Mouse (Mus musculus) erythroblast, embryonic 14.5 days (primary cell): ENCODE data around the gene Slc25a24. TPM values are rescaled to one million over a fixed set of nuclear protein-coding genes. Genes with fewer than 3 reads are reported as not detected.

ENCODE experiments used
- H3K27me3 ChIP-seq: 2 replicates; pipeline ENCODE4 v1.6.1; 2012; ENCODE audit warnings: inconsistent platforms; ENCODE audit not compliant: control insufficient read depth
- H3K36me3 ChIP-seq: 2 replicates; pipeline ENCODE4 v1.6.1; 2012; ENCODE audit warnings: mild to moderate bottlenecking, inconsistent platforms; ENCODE audit not compliant: control insufficient read depth
- H3K4me1 ChIP-seq: 2 replicates; pipeline ENCODE4 v1.6.1; 2012; ENCODE audit warnings: inconsistent platforms; ENCODE audit not compliant: control insufficient read depth
- H3K4me3 ChIP-seq: replicated peaks from 2 replicates; pipeline ENCODE3; 2012; ENCODE audit warnings: moderate library complexity, mild to moderate bottlenecking, inconsistent platforms
- H3K9me3 ChIP-seq: 2 replicates; pipeline ENCODE4 v1.6.1; 2012; ENCODE audit warnings: low read length, inconsistent platforms, mixed read lengths; ENCODE audit not compliant: control insufficient read depth
- GATA1 ChIP-seq: IDR thresholded peaks from 2 replicates; pipeline ENCODE4 v1.6.1; 2012; ENCODE audit warnings: low read length, inconsistent platforms, mixed read lengths
- TAL1 ChIP-seq: IDR thresholded peaks from 3 replicates; pipeline ENCODE4 v1.6.1; 2012; ENCODE audit warnings: low read length, inconsistent platforms, mixed read lengths
- polyA plus RNA-seq: library from polyadenylated mRNA; stranded (reverse); fragments of >175 nt; gene quantifications from 2 replicates; pipeline ENCODE4 v1.2.3, GENCODE M21; 2012

The Slc25a24 gene
- polyA plus RNA-seq, 1 experiment, result 0.05 TPM

DNA sequence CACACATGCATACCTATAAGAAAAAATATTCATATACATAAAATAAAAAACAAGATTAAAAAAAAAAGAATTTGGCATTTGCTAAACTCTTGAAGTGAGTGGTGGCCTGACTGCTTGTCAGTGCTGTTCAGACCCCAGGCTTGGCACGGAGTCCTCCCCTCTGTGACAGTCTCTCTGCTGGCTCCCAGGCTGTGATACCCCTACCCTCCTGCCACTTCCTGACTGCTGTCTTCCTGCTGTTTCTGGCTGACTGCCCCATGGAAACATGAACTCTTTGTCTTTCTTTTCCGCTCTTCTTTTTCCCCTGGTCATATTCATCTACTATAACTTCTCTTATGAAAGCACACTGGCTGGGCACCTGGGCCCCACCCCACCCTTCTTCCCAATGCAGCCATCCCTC, 41.1 kb downstream of the Slc25a24 start:
- TF ChIP-seq GATA1 (no peak), TAL1 (no peak)
- no peaks in the 10 kb centered on the region for H3K36me3 ChIP-seq

DNA sequence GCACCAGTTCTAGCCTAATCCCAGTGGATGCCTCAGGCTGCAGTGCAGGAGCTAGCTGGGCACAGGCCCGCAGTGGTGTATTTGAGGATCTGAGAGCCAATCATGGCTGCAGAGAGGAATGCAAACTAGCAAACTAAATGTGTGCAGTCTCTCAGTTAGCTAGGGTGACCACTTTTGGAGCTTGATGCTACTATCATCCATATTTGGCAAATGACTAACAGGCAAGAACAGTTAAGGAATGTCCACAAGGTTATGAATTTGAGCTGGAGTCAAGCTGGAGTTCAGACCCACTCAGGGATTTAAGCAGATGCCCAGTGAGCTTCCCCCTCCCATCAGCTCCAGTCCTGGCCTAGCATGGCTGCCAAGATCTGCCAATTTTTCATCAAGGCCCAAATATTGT, 41.7 kb downstream of the Slc25a24 start:
- Histone ChIP-seq H3K4me3 (no peak overlapping the region), H3K9me3 (no peaks in the 10 kb centered on the region), H3K4me1 (no peaks in the 10 kb centered on the region), H3K36me3 (no peaks in the 10 kb centered on the region), H3K27me3 (no peaks in the 10 kb centered on the region)
- TF ChIP-seq TAL1, result no peak
- no peak for TF ChIP-seq GATA1

More for the DNA sequence above, 41.1 kb downstream of the Slc25a24 start:
- no peaks in the 10 kb centered on the region for H3K4me1 ChIP-seq
- H3K9me3 ChIP-seq, result no peaks in the 10 kb centered on the region
- no peaks in the 10 kb centered on the region for H3K27me3 ChIP-seq
- no peak overlapping the region for H3K4me3 ChIP-seq

DNA sequence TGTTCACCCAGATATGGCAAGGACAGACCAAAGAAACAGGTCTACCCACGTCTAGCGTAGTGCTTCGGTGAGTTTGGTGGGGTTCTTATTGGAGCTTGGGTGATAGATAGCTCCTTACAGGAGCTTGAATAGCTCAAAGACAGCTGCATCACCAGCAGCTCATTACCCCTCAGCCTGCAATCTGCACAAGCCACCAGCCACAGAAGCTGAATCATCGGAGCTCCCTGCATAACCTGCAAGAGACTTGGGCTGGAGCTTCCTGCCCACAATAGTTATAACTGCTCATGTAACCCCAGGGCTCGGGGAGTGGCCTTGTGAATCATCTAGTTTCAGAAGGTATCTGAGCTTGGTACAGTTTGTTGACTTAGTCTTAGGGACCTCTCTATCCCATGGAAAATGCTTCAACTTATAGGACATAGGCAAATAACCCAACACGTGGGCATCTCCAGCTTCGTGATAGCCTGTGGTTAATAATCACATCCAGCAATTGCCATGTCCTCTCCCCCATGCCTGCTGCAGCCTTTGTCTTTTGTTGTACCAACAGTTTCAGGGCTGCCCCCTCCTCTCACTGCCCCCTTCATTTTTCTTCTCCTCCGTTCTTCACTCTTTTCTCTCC, 42.4 kb downstream of the Slc25a24 start:
- H3K4me3 ChIP-seq, result no peak overlapping the region
- H3K27me3 ChIP-seq, result no peaks in the 10 kb centered on the region
- TF ChIP-seq GATA1, result no peak
- no peak for TF ChIP-seq TAL1
- no peaks in the 10 kb centered on the region for H3K4me1 ChIP-seq
- no peaks in the 10 kb centered on the region for H3K36me3 ChIP-seq
- no peaks in the 10 kb centered on the region for H3K9me3 ChIP-seq

DNA sequence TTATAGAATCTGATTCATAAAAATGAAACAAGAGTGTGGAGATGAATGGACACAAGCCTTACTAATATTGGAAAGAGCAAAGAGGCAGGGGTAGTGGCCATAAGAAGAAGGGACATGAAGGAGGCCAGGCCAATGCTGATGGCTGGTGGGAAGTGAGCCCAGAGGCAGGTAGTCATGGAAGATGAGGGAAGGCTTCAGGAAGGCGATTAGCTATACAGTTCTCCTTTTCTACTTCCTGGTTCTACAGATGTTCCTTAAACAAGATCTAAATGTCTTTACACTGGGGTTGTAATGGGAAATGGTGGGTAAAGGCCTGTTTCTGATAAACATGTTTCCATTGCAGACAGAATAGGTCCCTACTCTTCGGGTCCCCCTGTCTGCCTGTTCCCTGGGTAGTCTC, 46.2 kb downstream of the Slc25a24 start:
- TF ChIP-seq TAL1, result no peak
- no peak for TF ChIP-seq GATA1
- H3K4me1 ChIP-seq, result no peaks in the 10 kb centered on the region
- H3K4me3 ChIP-seq, result no peak overlapping the region
- no peaks in the 10 kb centered on the region for H3K27me3 ChIP-seq
- H3K9me3 ChIP-seq, result no peaks in the 10 kb centered on the region
- H3K36me3 ChIP-seq, result no peaks in the 10 kb centered on the region

DNA sequence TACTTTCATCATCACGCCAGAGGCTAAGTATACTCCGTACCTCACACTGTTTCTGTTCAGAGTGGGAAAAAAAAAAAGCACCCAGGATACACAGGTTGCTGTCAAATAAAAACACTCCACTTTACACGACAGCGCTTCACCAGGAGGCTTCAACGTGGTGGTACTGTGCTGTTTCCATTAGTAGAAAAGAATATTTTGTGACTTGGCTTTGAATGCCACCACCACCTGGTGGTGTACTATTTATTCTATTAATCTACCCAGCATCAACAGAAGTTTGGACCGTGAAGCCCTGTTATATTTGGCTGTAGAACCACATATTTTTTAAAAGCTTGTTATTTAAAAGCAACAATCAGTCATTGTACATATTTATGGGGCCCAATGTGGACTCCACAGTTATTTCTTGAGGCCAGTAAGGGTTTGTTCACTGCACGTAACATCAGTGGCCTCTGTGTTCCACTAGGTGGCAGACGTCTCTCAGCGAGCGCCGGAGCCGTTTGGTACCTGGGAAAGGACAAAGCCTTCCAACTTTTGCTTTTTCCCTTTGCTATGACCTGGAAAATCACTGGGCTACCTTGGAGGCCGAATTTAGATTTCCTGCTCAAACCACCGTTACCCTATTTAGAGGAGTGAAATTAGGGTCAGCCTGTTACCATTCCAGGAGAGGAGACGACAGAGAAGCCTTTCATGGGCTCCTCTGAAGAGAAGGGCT, 48.3 kb downstream of the Slc25a24 start:
- no peaks in the 10 kb centered on the region for H3K4me1 ChIP-seq

DNA sequence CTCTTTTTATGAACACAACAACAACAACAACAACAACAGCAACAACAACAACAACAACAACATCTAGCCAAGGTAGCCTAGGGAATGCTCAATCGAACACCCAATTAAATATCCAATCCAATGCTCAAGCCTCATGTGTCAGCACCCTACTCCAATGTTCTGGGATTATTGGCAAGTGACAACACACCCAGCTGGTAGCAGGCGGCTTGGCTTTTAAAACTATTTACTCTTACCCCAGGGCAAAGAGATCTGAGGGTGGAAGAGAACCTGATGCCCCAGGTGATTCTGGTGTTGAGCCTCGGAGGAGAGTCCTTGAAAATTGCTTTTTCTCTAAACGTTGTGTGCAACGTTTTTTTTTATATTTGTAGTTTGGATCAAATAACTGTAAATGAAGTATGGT, 51.4 kb downstream of the Slc25a24 start:
- H3K4me1 ChIP-seq, result no peaks in the 10 kb centered on the region
- no peaks in the 10 kb centered on the region for H3K36me3 ChIP-seq
- no peak overlapping the region for H3K4me3 ChIP-seq
- TF ChIP-seq TAL1 (no peak), GATA1 (no peak)
- no peaks in the 10 kb centered on the region for H3K9me3 ChIP-seq
- no peaks in the 10 kb centered on the region for H3K27me3 ChIP-seq

More for the DNA sequence above, 48.3 kb downstream of the Slc25a24 start:
- Histone ChIP-seq H3K4me3 (no peak overlapping the region), H3K36me3 (no peaks in the 10 kb centered on the region), H3K9me3 (no peaks in the 10 kb centered on the region), H3K27me3 (no peaks in the 10 kb centered on the region)
- TF ChIP-seq TAL1 (no peak), GATA1 (no peak)

DNA sequence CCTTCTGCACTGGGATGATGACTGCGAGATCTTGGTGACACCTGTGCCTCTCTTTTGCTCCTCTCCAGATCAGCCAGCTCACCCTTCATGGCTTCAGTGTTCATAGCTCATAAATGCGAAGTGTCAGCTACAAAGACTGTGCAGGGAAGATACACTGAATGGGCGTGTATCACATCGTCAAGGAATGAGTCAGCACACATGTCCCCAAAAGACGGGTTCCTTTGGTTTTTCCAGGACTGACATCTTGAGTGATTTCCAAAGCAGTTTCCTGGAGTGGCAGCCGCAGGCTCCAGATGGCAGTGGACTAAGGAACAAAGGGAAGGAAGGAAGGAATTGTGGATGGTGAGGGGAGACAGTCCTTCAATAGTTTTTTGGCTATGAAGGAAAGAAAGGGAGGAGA, 55.8 kb downstream of the Slc25a24 start:
- H3K4me3 ChIP-seq, result no peak overlapping the region
- no peaks in the 10 kb centered on the region for H3K9me3 ChIP-seq
- no peaks in the 10 kb centered on the region for H3K4me1 ChIP-seq
- no peaks in the 10 kb centered on the region for H3K36me3 ChIP-seq
- H3K27me3 ChIP-seq, result no peaks in the 10 kb centered on the region
- TF ChIP-seq GATA1, result no peak
- TF ChIP-seq TAL1, result no peak

DNA sequence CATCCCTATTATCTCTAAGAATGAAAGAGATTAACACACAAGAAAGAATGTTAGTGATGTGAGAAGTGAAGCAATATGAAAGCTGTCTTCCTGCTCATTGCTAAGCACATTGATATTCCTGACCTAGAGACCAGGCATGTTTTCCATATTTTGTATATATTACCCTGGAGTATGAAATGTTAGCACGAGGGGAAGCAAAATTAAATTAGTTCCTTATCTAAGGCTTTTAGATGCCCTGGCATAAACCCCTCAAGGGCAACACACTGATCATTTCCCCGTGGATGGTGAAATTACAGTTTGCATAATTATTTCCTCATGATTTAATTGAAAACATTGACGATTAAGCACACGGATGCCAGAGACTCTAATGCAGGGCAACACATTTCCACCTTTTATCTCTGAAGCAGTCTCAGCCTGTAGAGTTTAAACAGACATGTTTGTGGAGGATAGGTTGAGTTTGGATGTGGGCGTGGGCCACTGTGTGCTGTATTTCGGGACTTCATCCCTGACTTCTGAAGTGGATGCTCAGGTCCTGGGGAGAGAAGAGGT, 56.7 kb downstream of the Slc25a24 start:
- Histone ChIP-seq H3K4me3 (no peak overlapping the region), H3K27me3 (no peaks in the 10 kb centered on the region), H3K36me3 (no peaks in the 10 kb centered on the region), H3K4me1 (no peaks in the 10 kb centered on the region), H3K9me3 (no peaks in the 10 kb centered on the region)
- no peak for TF ChIP-seq TAL1

DNA sequence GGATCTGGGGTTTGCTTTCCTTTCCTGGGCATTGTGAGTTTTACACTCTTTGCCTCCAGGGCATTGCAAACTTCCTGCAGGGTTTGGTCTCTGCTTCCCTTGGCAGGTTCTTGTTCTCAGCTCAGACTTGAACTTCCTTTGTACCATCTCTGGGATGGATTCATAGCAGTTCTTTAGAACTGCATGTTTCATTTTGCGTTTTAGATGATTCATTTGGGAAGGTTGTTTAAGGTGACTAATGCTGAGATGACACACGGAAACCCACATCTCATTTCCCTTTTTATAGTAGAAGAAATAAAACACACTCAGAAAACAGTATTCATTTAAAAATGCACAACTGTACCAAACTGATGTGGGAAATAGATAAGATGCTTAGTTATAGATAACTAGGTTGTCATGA, 73.2 kb downstream of the Slc25a24 start:
- no peak overlapping the region for H3K4me3 ChIP-seq
- H3K9me3 ChIP-seq, result no peaks in the 10 kb centered on the region
- H3K36me3 ChIP-seq, result no peaks in the 10 kb centered on the region
- H3K27me3 ChIP-seq, result no peaks in the 10 kb centered on the region
- no peak for TF ChIP-seq GATA1
- no peaks in the 10 kb centered on the region for H3K4me1 ChIP-seq

DNA sequence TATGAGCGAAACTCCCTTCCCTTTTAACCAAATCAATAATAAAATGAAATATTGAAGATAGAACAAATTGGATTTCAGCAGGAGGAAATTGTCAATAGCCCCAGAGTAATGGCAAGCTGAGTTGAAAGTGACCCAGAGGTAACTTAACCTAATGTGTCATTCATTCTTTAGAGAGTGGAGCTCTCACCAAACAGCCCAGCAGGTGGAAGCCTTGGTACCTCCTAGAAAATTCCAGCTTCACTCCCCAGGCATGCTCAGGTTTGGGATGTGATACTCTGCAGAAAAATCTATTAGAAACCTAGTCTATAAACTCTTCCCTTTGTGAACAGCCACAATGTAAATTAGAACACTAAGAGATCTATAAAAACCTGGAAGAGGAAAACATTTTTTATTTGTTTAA, 76.3 kb downstream of the Slc25a24 start:
- H3K36me3 ChIP-seq, result no peaks in the 10 kb centered on the region
- no peaks in the 10 kb centered on the region for H3K9me3 ChIP-seq
- TF ChIP-seq TAL1 (no peak), GATA1 (no peak)
- no peak overlapping the region for H3K4me3 ChIP-seq
- no peaks in the 10 kb centered on the region for H3K4me1 ChIP-seq
- H3K27me3 ChIP-seq, result no peaks in the 10 kb centered on the region
